Mouse (Mus musculus): ENCODE measurements around the gene Olfr340.
"Not testable (repeated sequence)": the region's sequence is repeated elsewhere in the genome, so short reads cannot be mapped to it uniquely, and the experiment has no call there.

The Olfr340 gene

GRCm38 (mm10) chr2:36452287-36452686 is at the start of gene Olfr340:
Gene Olfr340 (plus strand): TSS chr2:36452587.
- no peak for DNase-seq (ENCODE audit: low read depth, low spot score)

- DNase-seq (ENCODE audit: low read depth, low spot score) = not testable (repeated sequence)
Observed at GRCm38 (mm10) chr2:36415174-36415573, 37.2 kb upstream of the Olfr340 start.

- DNase-seq (ENCODE audit: low read depth, low spot score) = not testable (repeated sequence)
Observed at GRCm38 (mm10) chr2:36415591-36415990, 36.8 kb upstream of the Olfr340 start.

- DNase-seq (ENCODE audit: low read depth, low spot score) = no peak
Observed at GRCm38 (mm10) chr2:36418647-36419046, 33.7 kb upstream of the Olfr340 start, which contains the start of gene Olfr339. Gene Olfr339 (plus strand): TSS chr2:36418947.

DNA sequence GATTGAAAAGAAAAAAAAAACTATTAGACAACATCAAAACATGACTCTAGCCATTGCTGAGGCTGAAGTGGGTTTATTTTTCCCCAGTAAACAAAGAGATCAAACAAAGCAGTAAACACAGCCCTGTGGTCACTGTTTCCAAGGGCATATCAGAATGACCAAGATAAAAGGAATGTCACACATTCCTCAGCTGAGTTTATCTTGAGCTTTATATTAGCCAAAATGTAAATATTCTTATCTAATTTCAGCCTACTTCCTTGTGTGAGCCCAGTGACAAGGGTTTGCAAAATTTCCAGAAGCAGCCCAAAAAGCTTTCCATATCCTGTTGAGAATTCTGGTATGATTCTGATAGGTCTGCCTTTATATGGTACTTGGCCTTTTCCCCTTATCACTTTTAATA is 21.2 kb downstream of the Olfr340 start:
- DNase-seq (ENCODE audit: low read depth, low spot score) = no peak

GRCm38 (mm10) chr2:36482368-36482767 is 30.0 kb downstream of the Olfr340 start, which contains the start of gene Olfr341:
Gene Olfr341 (minus strand): TSS chr2:36482468.
- DNase-seq (ENCODE audit: low read depth, low spot score) = no peak

Data from retina, postnatal 7 days (tissue).